Mouse (Mus musculus) MEL (cell line): ENCODE measurements at regions not wholly inside any gene's neighbourhood (a gene's known extent, or its start where the extent isn't known, plus 50 kb on each side); places are given as distances from the start of the nearest gene placed in this dataset.

ENCODE experiments used
- DNase-seq: peaks from one replicate; pipeline ENCODE4 v3.0.0; 2011; ENCODE audit warnings: low read depth, low spot score
- H3K27ac ChIP-seq: 2 replicates; pipeline ENCODE4 v1.5.1; 2012; ENCODE audit warnings: low read depth, mild to moderate bottlenecking, control low read depth, low read length, moderate library complexity; ENCODE audit not compliant: control insufficient read depth
- H3K27me3 ChIP-seq, 2 experiments: fragments of 150-350 bp in 1 of 2; sonication (generic) in 1 of 2; 2 replicates each; pipeline ENCODE4 v1.6.1; 2012; ENCODE audit warnings: low read length in 2 of 2, mild to moderate bottlenecking in 2 of 2, improper control_type of control experiment in 1 of 2, moderate library complexity in 1 of 2; ENCODE audit not compliant: insufficient read depth in 2 of 2, control insufficient read depth in 1 of 2
- H3K36me3 ChIP-seq, 2 experiments: 2 replicates each; pipeline ENCODE4 v1.6.1; 2012 to 2014; ENCODE audit warnings: low read length in 2 of 2, improper control_type of control experiment in 1 of 2, inconsistent platforms in 1 of 2, mild to moderate bottlenecking in 1 of 2; ENCODE audit not compliant: insufficient read depth in 2 of 2, control insufficient read depth in 1 of 2
- H3K4me1 ChIP-seq, 2 experiments: fragments of 150-350 bp in 1 of 2; sonication (generic) in 1 of 2; 2 replicates each; pipeline ENCODE4 v1.6.1; 2012; ENCODE audit warnings: low read length in 2 of 2, improper control_type of control experiment in 1 of 2, mild to moderate bottlenecking in 1 of 2; ENCODE audit not compliant: insufficient read depth in 2 of 2, control insufficient read depth in 1 of 2
- H3K4me3 ChIP-seq, 2 experiments: fragments of 150-350 bp in 1 of 2; sonication (generic) in 1 of 2; 2 replicates each; pipeline ENCODE4 v1.5.1; 2012; ENCODE audit warnings: low read depth in 2 of 2, low read length in 2 of 2, mild to moderate bottlenecking in 2 of 2, moderate library complexity in 2 of 2, control low read depth in 1 of 2, improper control_type of control experiment in 1 of 2; ENCODE audit not compliant: control insufficient read depth in 1 of 2, insufficient read depth in 1 of 2
- H3K79me2 ChIP-seq: 2 replicates; pipeline ENCODE4 v1.6.1; 2012; ENCODE audit warnings: mild to moderate bottlenecking, low read length, moderate library complexity; ENCODE audit not compliant: control insufficient read depth, poor library complexity, insufficient read depth
- H3K9ac ChIP-seq: 2 replicates; pipeline ENCODE4 v1.6.1; 2012; ENCODE audit warnings: low read depth, mild to moderate bottlenecking, control low read depth, low read length, moderate library complexity; ENCODE audit not compliant: control insufficient read depth, poor library complexity, severe bottlenecking
- H3K9me3 ChIP-seq: fragments of 150-350 bp; sonication (generic); replicated peaks from 2 replicates; pipeline ENCODE4 v1.6.1; 2012; ENCODE audit warnings: mild to moderate bottlenecking, low read length, improper control_type of control experiment, moderate library complexity; ENCODE audit not compliant: insufficient read depth
- E2F4 ChIP-seq: IDR thresholded peaks from 2 replicates; pipeline ENCODE4 v1.6.1; 2011; ENCODE audit warnings: low read depth, low read length, improper control_type of control experiment, borderline replicate concordance
- ELF1 ChIP-seq: IDR thresholded peaks from 2 replicates; pipeline ENCODE4 v1.6.1; 2014; ENCODE audit warnings: low read depth, mild to moderate bottlenecking, inconsistent platforms, low read length, improper control_type of control experiment, moderate library complexity
- EP300 ChIP-seq, 2 experiments: IDR thresholded peaks; 2 replicates each; pipeline ENCODE4 v1.6.1; 2011; ENCODE audit warnings: improper control_type of control experiment in 2 of 2, low read length in 2 of 2, low read depth in 1 of 2, mild to moderate bottlenecking in 1 of 2
- ETS1 ChIP-seq: IDR thresholded peaks from 2 replicates; pipeline ENCODE4 v1.6.1; 2012; ENCODE audit warnings: low read depth, mild to moderate bottlenecking, inconsistent platforms, low read length, improper control_type of control experiment, moderate library complexity
- GABPA ChIP-seq: IDR thresholded peaks from 2 replicates; pipeline ENCODE4 v1.6.1; 2012; ENCODE audit warnings: low read depth, mild to moderate bottlenecking, inconsistent platforms, low read length, improper control_type of control experiment, moderate library complexity
- GATA1 ChIP-seq: IDR thresholded peaks from 2 replicates; pipeline ENCODE4 v1.6.1; 2011; ENCODE audit warnings: low read depth, low read length, improper control_type of control experiment
- HCFC1 ChIP-seq: IDR thresholded peaks from 2 replicates; pipeline ENCODE4 v1.6.1; 2012; ENCODE audit warnings: low read depth, mild to moderate bottlenecking, inconsistent platforms, low read length, improper control_type of control experiment, moderate library complexity
- JUND ChIP-seq: IDR thresholded peaks from 2 replicates; pipeline ENCODE4 v1.6.1; 2011; ENCODE audit warnings: low read depth, mild to moderate bottlenecking, improper control_type of control experiment, low read length
- MAFK ChIP-seq: IDR thresholded peaks from 2 replicates; pipeline ENCODE4 v1.6.1; 2011; ENCODE audit warnings: low read depth, mild to moderate bottlenecking, low read length, improper control_type of control experiment, borderline replicate concordance
- MAX ChIP-seq: IDR thresholded peaks from 2 replicates; pipeline ENCODE4 v1.6.1; 2011; ENCODE audit warnings: low read length, improper control_type of control experiment
- MEF2A ChIP-seq: IDR thresholded peaks from 2 replicates; pipeline ENCODE4 v1.6.1; 2014; ENCODE audit warnings: low read depth, mild to moderate bottlenecking, inconsistent platforms, low read length, improper control_type of control experiment; ENCODE audit not compliant: poor library complexity, insufficient replicate concordance, severe bottlenecking; ENCODE audit errors: extremely low read depth
- MYC ChIP-seq: IDR thresholded peaks from 2 replicates; pipeline ENCODE4 v1.6.1; 2011; ENCODE audit warnings: low read depth, mild to moderate bottlenecking, low read length, improper control_type of control experiment, moderate library complexity
- POLR2A ChIP-seq, 2 experiments: IDR thresholded peaks; 2 replicates each; pipeline ENCODE4 v1.6.1; 2011 to 2012; ENCODE audit warnings: low read length in 2 of 2, mild to moderate bottlenecking in 2 of 2, control low read depth in 1 of 2, improper control_type of control experiment in 1 of 2, low read depth in 1 of 2, moderate library complexity in 1 of 2; ENCODE audit not compliant: control insufficient read depth in 1 of 2, insufficient read depth in 1 of 2, poor library complexity in 1 of 2
- POLR2AphosphoS5 ChIP-seq: IDR thresholded peaks from 2 replicates; pipeline ENCODE4 v1.6.1; 2012; ENCODE audit warnings: low read depth, borderline replicate concordance, mild to moderate bottlenecking, inconsistent platforms, low read length, moderate library complexity, mixed read lengths
- RCOR1 ChIP-seq: IDR thresholded peaks from 2 replicates; pipeline ENCODE4 v1.6.1; 2012; ENCODE audit warnings: low read depth, mild to moderate bottlenecking, inconsistent platforms, low read length, improper control_type of control experiment
- SIN3A ChIP-seq: IDR thresholded peaks from 2 replicates; pipeline ENCODE4 v1.6.1; 2012; ENCODE audit warnings: low read length, improper control_type of control experiment, inconsistent platforms
- SMC3 ChIP-seq: IDR thresholded peaks from 2 replicates; pipeline ENCODE4 v1.6.1; 2011; ENCODE audit warnings: low read depth, low read length, improper control_type of control experiment
- TBP ChIP-seq: IDR thresholded peaks from 2 replicates; pipeline ENCODE4 v1.8.0; 2011; ENCODE audit warnings: low read depth, low read length, improper control_type of control experiment
- UBTF ChIP-seq: IDR thresholded peaks from 2 replicates; pipeline ENCODE4 v1.6.1; 2012; ENCODE audit warnings: low read depth, mild to moderate bottlenecking, inconsistent platforms, low read length, improper control_type of control experiment, moderate library complexity, borderline replicate concordance; ENCODE audit not compliant: insufficient read depth
- USF1 ChIP-seq: IDR thresholded peaks from 2 replicates; pipeline ENCODE4 v1.6.1; 2014; ENCODE audit warnings: low read depth, mild to moderate bottlenecking, inconsistent platforms, low read length, improper control_type of control experiment, moderate library complexity
- USF2 ChIP-seq, 2 experiments: IDR thresholded peaks; 2 replicates each; pipeline ENCODE4 v1.6.1; 2011 to 2012; ENCODE audit warnings: improper control_type of control experiment in 2 of 2, low read length in 2 of 2, borderline replicate concordance in 1 of 2, inconsistent platforms in 1 of 2, low read depth in 1 of 2, mild to moderate bottlenecking in 1 of 2; ENCODE audit not compliant: insufficient read depth in 1 of 2
- ZC3H11A ChIP-seq: IDR thresholded peaks from 2 replicates; pipeline ENCODE4 v1.6.1; 2012; ENCODE audit warnings: low read depth, mild to moderate bottlenecking, inconsistent platforms, low read length, improper control_type of control experiment
- ZKSCAN1 ChIP-seq: IDR thresholded peaks from 2 replicates; pipeline ENCODE4 v1.6.1; 2012; ENCODE audit warnings: low read depth, mild to moderate bottlenecking, inconsistent platforms, low read length, improper control_type of control experiment, moderate library complexity
- ZMIZ1 ChIP-seq: IDR thresholded peaks from 2 replicates; pipeline ENCODE4 v1.6.1; 2012; ENCODE audit warnings: low read depth, mild to moderate bottlenecking, inconsistent platforms, low read length, improper control_type of control experiment, moderate library complexity
- ZNF384 ChIP-seq: IDR thresholded peaks from 2 replicates; pipeline ENCODE4 v1.6.1; 2012; ENCODE audit warnings: low read depth, mild to moderate bottlenecking, inconsistent platforms, low read length, improper control_type of control experiment

DNA sequence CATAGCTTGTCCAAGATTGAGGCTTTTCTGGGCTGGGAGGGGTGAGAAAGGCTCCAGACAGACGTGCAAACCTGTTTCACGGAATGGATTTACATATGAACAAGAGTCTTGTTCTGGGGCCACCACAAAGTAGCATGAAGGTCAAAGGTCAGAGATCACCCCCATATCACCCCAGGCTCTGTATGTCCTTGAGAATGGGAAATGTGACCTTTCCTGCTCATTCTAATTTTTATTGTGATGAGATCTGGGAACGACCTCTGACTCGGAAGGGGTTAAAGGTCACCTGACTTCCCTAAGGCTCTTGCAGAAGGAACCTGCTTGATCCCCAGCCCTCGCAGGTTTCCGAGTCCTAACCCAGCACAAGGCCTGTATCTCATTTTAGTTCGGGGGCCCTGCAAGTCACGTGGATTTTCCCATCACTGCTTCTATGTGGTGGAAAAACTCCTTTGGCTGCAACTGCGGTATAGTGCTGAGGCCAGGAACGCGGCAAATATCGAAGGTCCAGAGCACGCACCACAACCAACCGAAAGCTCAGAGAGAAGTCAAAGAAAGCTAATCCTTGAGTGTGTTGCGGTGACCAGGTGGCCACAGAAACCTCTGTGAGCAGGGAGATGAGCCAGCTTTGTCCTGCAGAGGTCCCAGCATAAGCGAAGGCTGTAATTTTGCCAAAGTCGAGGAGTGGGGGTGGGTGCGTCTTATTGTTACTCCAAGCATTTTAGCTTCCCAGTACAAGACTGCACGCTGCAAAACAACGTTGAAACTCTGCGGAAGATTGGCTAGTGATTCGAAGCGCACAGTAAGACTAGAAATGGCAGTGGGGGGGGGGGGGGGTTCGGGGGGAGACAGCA is 166.1 kb upstream of the Gm3448 start:
- H3K9ac ChIP-seq = no peak overlapping the region
- H3K9me3 ChIP-seq = no peaks in the 10 kb centered on the region
- H3K79me2 ChIP-seq = no peaks in the 10 kb centered on the region
- no peak for DNase-seq
- H3K4me3 ChIP-seq = no peak overlapping the region
- no peaks in the 10 kb centered on the region; a peak in 1 of 4 replicates for H3K27me3 ChIP-seq
- no peak overlapping the region for H3K27ac ChIP-seq
- H3K4me1 ChIP-seq = no peaks in the 10 kb centered on the region
- no peaks in the 10 kb centered on the region for H3K36me3 ChIP-seq
- TF ChIP-seq MYC (no peak), ETS1 (no peak), MAFK (no peak), TBP (no peak), USF1 (no peak), SIN3A (no peak), MEF2A (no peak), ZKSCAN1 (no peak), ELF1 (no peak), GATA1 (no peak), ZNF384 (no peak), POLR2A (IDR thresholded peaks at IDR 0.05; ENCODE audit: control insufficient read depth in 1 of 2, insufficient read depth in 1 of 2, low read depth in 1 of 2, low read length in 2 of 2, poor library complexity in 1 of 2) (no peak), SMC3 (no peak), ZC3H11A (no peak), POLR2AphosphoS5 (no peak)

- Histone ChIP-seq H3K4me3 (no peak overlapping the region), H3K79me2 (no peaks in the 10 kb centered on the region), H3K36me3 (no peaks in the 10 kb centered on the region), H3K4me1 (no peaks in the 10 kb centered on the region), H3K9ac (no peak overlapping the region), H3K27me3 (peaks cover 0 to 2% of the 10 kb centered on the region in 2 experiments; a peak in 1 of 4 replicates), H3K9me3 (no peaks in the 10 kb centered on the region), H3K27ac (no peak overlapping the region)
- TF ChIP-seq MAX (no peak), USF1 (no peak), HCFC1 (no peak), RCOR1 (no peak), USF2 (IDR thresholded peaks at IDR 0.05; ENCODE audit: borderline replicate concordance in 1 of 2, insufficient read depth in 1 of 2, low read depth in 1 of 2, low read length in 2 of 2) (no peak), ZKSCAN1 (no peak), E2F4 (no peak), GABPA (no peak), ZNF384 (no peak), ELF1 (no peak), JUND (no peak), POLR2AphosphoS5 (no peak), SIN3A (no peak), EP300 (IDR thresholded peaks at IDR 0.05; ENCODE audit: low read depth in 1 of 2, low read length in 2 of 2) (no peak), UBTF (no peak), ZMIZ1 (no peak)
- DNase-seq = no peak
Measured at GRCm38 (mm10) chr17:15205799-15206198, 164.5 kb upstream of the Gm3448 start.
